In genomic region chr4:94713741-94714140, GRCm38 (mm10) we compare ENCODE assay signal across 17 mouse cellular contexts. TPM values are rescaled to one million over a fixed set of nuclear protein-coding genes. Genes with fewer than 3 reads are reported as not detected.
DNase-seq lines count a peak whose midpoint lies in the region; ATAC-seq and TF ChIP-seq lines count a peak whose summit lies in the region.
"Had no signal": no experiment of that assay in that cellular context is flagged by ENCODE, and none has a peak within 500 bp of the region (broad histone marks: within the 10 kb centered on the region; RNA-seq: fewer than 3 reads in every experiment).

No protein-coding gene starts in this region.

- H3K36me3 ChIP-seq in forebrain, embryonic 14.5 days (ENCODE audit: control insufficient read depth, insufficient read depth, low read length): no peaks in the 10 kb centered on the region
- no peaks in the 10 kb centered on the region for H3K36me3 ChIP-seq in forebrain, embryonic 15.5 days
- H3K36me3 ChIP-seq in forebrain, postnatal 0 days (ENCODE audit: insufficient read depth): no peaks in the 10 kb centered on the region
- H3K36me3 ChIP-seq in forebrain, embryonic 10.5 days (replicated peaks): no peaks in the 10 kb centered on the region
- no peaks in the 10 kb centered on the region for H3K36me3 ChIP-seq in hindbrain, embryonic 15.5 days
- no peaks in the 10 kb centered on the region for H3K36me3 ChIP-seq in hindbrain, embryonic 12.5 days
- H3K36me3 ChIP-seq: embryonic facial prominence, embryonic 10.5 days; embryonic facial prominence, embryonic 12.5 days had no signal

- H3K27ac ChIP-seq in forebrain, embryonic 14.5 days (ENCODE audit: low read depth, low read length): no peak overlapping the region
- H3K27ac ChIP-seq in forebrain, embryonic 15.5 days (replicated peaks): no peak overlapping the region
- H3K27ac ChIP-seq in forebrain, postnatal 0 days (ENCODE audit: low read depth, low read length): no peak overlapping the region
- no peak overlapping the region for H3K27ac ChIP-seq in forebrain, embryonic 10.5 days
- no peak overlapping the region for H3K27ac ChIP-seq in hindbrain, embryonic 15.5 days (replicated peaks)
- H3K27ac ChIP-seq in hindbrain, embryonic 12.5 days: no peak overlapping the region
- H3K27ac ChIP-seq: embryonic facial prominence, embryonic 10.5 days; embryonic facial prominence, embryonic 12.5 days had no signal

- H3K4me3 ChIP-seq in forebrain, embryonic 14.5 days (ENCODE audit: low read depth, low read length): no peak overlapping the region
- H3K4me3 ChIP-seq in forebrain, embryonic 15.5 days: no peak overlapping the region
- no peak overlapping the region for H3K4me3 ChIP-seq in forebrain, postnatal 0 days (ENCODE audit: low read depth, low read length)
- no peak overlapping the region for H3K4me3 ChIP-seq in forebrain, embryonic 10.5 days
- no peak overlapping the region for H3K4me3 ChIP-seq in hindbrain, embryonic 15.5 days
- no peak overlapping the region for H3K4me3 ChIP-seq in hindbrain, embryonic 12.5 days
- H3K4me3 ChIP-seq: embryonic facial prominence, embryonic 10.5 days; embryonic facial prominence, embryonic 12.5 days had no signal

- no peaks in the 10 kb centered on the region for H3K9me3 ChIP-seq in forebrain, embryonic 14.5 days (replicated peaks; ENCODE audit: control insufficient read depth, low read length)
- H3K9me3 ChIP-seq in forebrain, embryonic 15.5 days: no peaks in the 10 kb centered on the region
- no peaks in the 10 kb centered on the region for H3K9me3 ChIP-seq in forebrain, postnatal 0 days (ENCODE audit: low read length)
- no peaks in the 10 kb centered on the region for H3K9me3 ChIP-seq in forebrain, embryonic 10.5 days
- no peaks in the 10 kb centered on the region for H3K9me3 ChIP-seq in hindbrain, embryonic 15.5 days
- H3K9me3 ChIP-seq in hindbrain, embryonic 12.5 days (replicated peaks): no peaks in the 10 kb centered on the region
- H3K9me3 ChIP-seq: embryonic facial prominence, embryonic 10.5 days; embryonic facial prominence, embryonic 12.5 days had no signal

- no peak overlapping the region for H3K9ac ChIP-seq in forebrain, embryonic 14.5 days (ENCODE audit: low read length)
- H3K9ac ChIP-seq in forebrain, embryonic 15.5 days (replicated peaks): no peak overlapping the region
- H3K9ac ChIP-seq in forebrain, postnatal 0 days: no peak overlapping the region
- no peak overlapping the region for H3K9ac ChIP-seq in hindbrain, embryonic 15.5 days
- H3K9ac ChIP-seq in hindbrain, embryonic 12.5 days: no peak overlapping the region
- H3K9ac ChIP-seq: embryonic facial prominence, embryonic 12.5 days had no signal

- DNase-seq in forebrain, embryonic 14.5 days (ENCODE audit: low spot score): peak; percentile 4
- no peak for DNase-seq in forebrain, postnatal 0 days
- no peak for DNase-seq in forebrain, embryonic 10.5 days (ENCODE audit: extremely low spot score, low spot score)
- DNase-seq in urinary bladder, postnatal 36 days (ENCODE audit: low spot score in 2 of 2): no peak
- DNase-seq: adrenal gland, adult 2 months; adrenal gland, postnatal 10 days; adrenal gland, postnatal 25 days; cerebellum, adult 11-12 months; cerebellum, adult 2 months; cerebellum, adult 9-10 months; cerebellum, postnatal 10 days; cerebellum, postnatal 25 days had no signal

- no peak for TF ChIP-seq CTCF in forebrain, postnatal 0 days (IDR thresholded peaks at IDR 0.05; ENCODE audit: low read depth)

- H3K4me2 ChIP-seq in forebrain, embryonic 14.5 days (ENCODE audit: low read length): no peak overlapping the region
- no peak overlapping the region for H3K4me2 ChIP-seq in forebrain, embryonic 15.5 days (replicated peaks)
- no peak overlapping the region for H3K4me2 ChIP-seq in forebrain, postnatal 0 days (ENCODE audit: low read depth)
- no peak overlapping the region for H3K4me2 ChIP-seq in hindbrain, embryonic 15.5 days
- H3K4me2 ChIP-seq in hindbrain, embryonic 12.5 days (replicated peaks): no peak overlapping the region
- H3K4me2 ChIP-seq: embryonic facial prominence, embryonic 12.5 days had no signal

- H3K4me1 ChIP-seq in forebrain, embryonic 14.5 days (ENCODE audit: control insufficient read depth, insufficient read depth, low read length): 0 out of 2 replicates have a peak, but pooled peaks cover 2% of the 10 kb centered on the region
- H3K4me1 ChIP-seq in forebrain, embryonic 15.5 days: no peaks in the 10 kb centered on the region
- H3K4me1 ChIP-seq in forebrain, postnatal 0 days (ENCODE audit: insufficient read depth): no peaks in the 10 kb centered on the region
- H3K4me1 ChIP-seq in forebrain, embryonic 10.5 days: no peaks in the 10 kb centered on the region
- H3K4me1 ChIP-seq in hindbrain, embryonic 15.5 days (replicated peaks): no peaks in the 10 kb centered on the region
- no peaks in the 10 kb centered on the region for H3K4me1 ChIP-seq in hindbrain, embryonic 12.5 days
- H3K4me1 ChIP-seq: embryonic facial prominence, embryonic 10.5 days; embryonic facial prominence, embryonic 12.5 days had no signal

- no peak for ATAC-seq in forebrain, embryonic 14.5 days
- no peak for ATAC-seq in forebrain, embryonic 15.5 days (replicated peaks)
- peak; percentile 68 for ATAC-seq in forebrain, postnatal 0 days
- peak; percentile 42; the same call in 1 of the 2 replicates for ATAC-seq in hindbrain, embryonic 15.5 days (ENCODE audit: low FRiP score, low read depth)
- no peak for ATAC-seq in hindbrain, embryonic 12.5 days (ENCODE audit: low FRiP score)

- no peaks in the 10 kb centered on the region for H3K27me3 ChIP-seq in forebrain, embryonic 14.5 days (replicated peaks; ENCODE audit: control insufficient read depth, insufficient read depth, low read length)
- H3K27me3 ChIP-seq in forebrain, embryonic 15.5 days: no peaks in the 10 kb centered on the region
- no peaks in the 10 kb centered on the region for H3K27me3 ChIP-seq in forebrain, postnatal 0 days (ENCODE audit: insufficient read depth, low read length)
- H3K27me3 ChIP-seq in forebrain, embryonic 10.5 days (ENCODE audit: poor library complexity, severe bottlenecking): no peaks in the 10 kb centered on the region
- H3K27me3 ChIP-seq in hindbrain, embryonic 15.5 days: no peaks in the 10 kb centered on the region
- no peaks in the 10 kb centered on the region for H3K27me3 ChIP-seq in hindbrain, embryonic 12.5 days
- H3K27me3 ChIP-seq: embryonic facial prominence, embryonic 12.5 days had no signal

RNA-seq across cellular contexts. Expression of gene Tek, which starts 25.3 kb away (rescaled TPM):
- 7.7 and 9.9 TPM in 2 replicates for polyA plus RNA-seq in forebrain, embryonic 14.5 days (2014; fragmentation: Nextera tagmentation; extraction: Ambion mirVana)
- 7.0 and 7.6 TPM in 2 replicates for polyA plus RNA-seq in forebrain, embryonic 15.5 days (2015; fragmentation: Nextera tagmentation; extraction: Ambion mirVana)
- 7.1 and 10.4 TPM in 2 replicates for total RNA-seq in forebrain, postnatal 0 days (2014; rRNA removed)
- 6.1 and 6.8 TPM in 2 replicates for polyA plus RNA-seq in forebrain, postnatal 0 days (2015; fragmentation: Nextera tagmentation; extraction: Ambion mirVana)
- polyA plus RNA-seq in forebrain, embryonic 10.5 days (2016; fragmentation: Nextera tagmentation; extraction: Ambion mirVana): 8.5 and 8.9 TPM in 2 replicates
- polyA plus RNA-seq in hindbrain, embryonic 15.5 days (2015; fragmentation: Nextera tagmentation; extraction: Ambion mirVana): 9.4 and 9.7 TPM in 2 replicates
- 8.7 and 9.8 TPM in 2 replicates for polyA plus RNA-seq in hindbrain, embryonic 12.5 days (2016; fragmentation: Nextera tagmentation; extraction: Ambion mirVana)

Comparison
In these comparisons a context has a peak if more than half of its experiments do, and no peak if none do; other contexts are left out.
1. ATAC-seq: peak in forebrain, postnatal 0 days (single experiment) and hindbrain, embryonic 15.5 days (single experiment); none in forebrain, embryonic 14.5 days (single experiment), forebrain, embryonic 15.5 days (single experiment) and hindbrain, embryonic 12.5 days (single experiment).